Mouse (Mus musculus): ENCODE measurements at regions not wholly inside any gene's neighbourhood (a gene's known extent, or its start where the extent isn't known, plus 50 kb on each side); places are given as distances from the start of the nearest gene placed in this dataset.

DNA sequence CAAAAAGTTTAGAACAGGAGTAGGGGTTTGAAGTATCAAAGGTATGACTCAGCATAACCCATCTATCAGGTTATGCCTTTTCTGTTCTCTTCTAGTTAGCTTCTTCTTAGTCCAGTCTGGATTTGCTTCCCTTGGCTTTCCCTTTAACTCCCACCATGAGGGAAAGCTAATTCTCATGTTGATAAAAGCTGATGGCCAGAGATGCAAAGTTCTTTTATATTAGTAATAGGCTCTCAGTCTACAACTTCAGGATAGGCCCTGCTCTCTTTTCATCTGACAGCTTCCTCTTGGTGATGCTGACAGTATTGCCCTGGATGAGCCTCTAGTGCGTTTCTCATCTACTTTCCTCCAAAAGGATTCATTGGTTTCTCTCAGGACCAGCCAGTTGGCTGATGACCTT lies 161.7 kb upstream of the Klf12 start:
- DNase-seq: no peak

DNA sequence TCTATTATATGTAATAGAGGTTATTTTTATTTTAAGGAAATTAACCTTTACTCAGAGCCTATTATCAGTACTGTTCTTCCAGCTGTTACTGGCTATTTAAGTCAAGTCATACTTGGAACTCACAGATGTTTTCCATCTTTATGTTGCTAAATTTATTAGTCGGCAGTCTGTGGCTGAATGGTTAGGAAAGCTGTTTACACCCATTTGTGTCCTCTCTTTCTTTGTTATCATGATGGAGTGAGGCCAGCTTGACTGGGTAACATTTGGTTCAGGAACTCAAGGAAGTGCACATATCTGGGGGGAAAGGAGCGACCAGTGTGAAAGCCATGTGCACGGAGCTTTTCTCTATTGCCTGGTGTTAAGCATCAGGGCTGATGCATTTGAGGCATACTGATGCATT lies 160.4 kb upstream of the Klf12 start:
- no peak for DNase-seq

DNA sequence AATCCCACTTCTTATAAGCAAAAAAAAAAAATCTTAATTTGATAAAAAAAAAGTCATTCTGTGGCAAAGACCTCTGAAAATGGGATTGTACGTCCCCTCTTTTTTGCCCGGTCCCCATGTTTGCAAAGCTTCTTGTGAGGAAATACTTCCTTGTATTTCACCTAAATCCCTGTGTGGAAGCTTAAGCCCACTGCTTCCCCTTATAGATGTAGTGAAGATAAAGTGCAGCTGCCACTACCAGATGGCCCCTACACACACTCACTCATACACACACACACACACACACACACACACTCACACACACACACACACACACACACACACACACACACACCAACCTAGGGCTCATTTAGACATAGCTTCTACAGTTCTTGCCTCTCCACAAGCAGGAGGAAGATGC lies 159.6 kb upstream of the Klf12 start:
- no peak for DNase-seq

GRCm38 (mm10) chr14:100437552-100437951 lies 153.1 kb upstream of the Klf12 start:
- no peak for DNase-seq

DNA sequence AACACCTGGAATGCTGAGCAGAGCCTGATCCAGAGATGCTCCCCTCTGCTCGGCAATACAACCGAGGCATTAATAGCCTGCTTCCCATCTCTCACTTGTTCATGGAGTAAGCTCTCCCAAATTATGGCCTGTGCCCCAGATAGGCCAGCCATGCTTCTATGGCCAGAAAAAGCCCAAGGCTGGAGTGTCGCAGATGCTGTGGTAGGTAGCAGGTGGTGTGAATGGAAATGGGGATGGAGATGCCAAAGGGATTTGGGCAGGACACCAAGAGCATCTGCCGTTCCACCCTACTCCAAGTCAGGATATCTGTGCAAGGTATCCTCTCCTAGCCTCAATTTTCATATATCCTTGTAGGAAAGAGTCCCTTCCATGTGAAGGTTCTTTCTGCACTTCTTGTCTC lies 145.2 kb upstream of the Klf12 start:
- no peak for DNase-seq

GRCm38 (mm10) chr14:100426399-100426798 lies 141.9 kb upstream of the Klf12 start:
- no peak for DNase-seq

GRCm38 (mm10) chr14:100423790-100424189 lies 139.3 kb upstream of the Klf12 start:
- DNase-seq: no peak

- DNase-seq: no peak
These were observed 137.2 kb upstream of the Klf12 start for GRCm38 (mm10) chr14:100421666-100422065.

DNA sequence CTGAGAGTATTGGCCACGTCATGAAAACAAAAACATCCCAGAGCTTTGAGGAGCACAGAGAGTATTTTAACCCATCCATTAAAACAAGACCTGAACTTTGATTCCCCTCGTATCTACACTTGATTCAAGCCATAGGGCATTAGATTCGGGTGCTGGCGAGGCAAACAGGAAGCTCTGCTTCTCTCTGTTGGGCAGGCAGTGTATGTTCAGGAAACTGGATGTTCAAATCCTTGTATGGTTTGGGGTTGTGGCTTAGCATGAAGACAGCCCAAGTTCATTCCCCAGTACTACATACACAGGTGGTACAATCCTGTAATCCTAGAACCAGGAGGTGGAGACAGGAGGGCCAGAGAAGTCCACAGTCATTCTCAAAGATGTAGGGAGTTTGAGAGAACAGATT lies 130.6 kb upstream of the Klf12 start:
- no peak for DNase-seq

- DNase-seq: no peak
These were observed 127.7 kb upstream of the Klf12 start for GRCm38 (mm10) chr14:100412211-100412610.

DNA sequence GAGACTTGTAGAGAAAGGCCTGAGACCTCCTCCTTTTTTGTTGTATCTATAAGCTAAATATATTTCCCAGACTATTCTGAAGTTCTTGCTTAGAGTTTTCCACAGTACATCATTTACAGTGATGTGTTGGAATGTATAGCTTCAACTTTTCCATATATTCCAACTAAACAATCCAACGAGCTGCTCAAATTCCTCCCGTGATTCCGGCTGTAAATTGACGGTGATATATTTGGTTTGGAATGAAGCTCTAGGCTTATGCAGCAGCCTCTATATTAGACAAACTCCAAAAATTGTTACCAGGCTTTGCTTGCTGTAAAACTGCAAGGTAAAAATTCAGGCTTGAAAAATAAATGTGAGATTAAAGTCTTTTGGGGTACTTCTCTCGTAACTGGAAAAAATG lies 112.7 kb upstream of the Klf12 start:
- no peak for DNase-seq

DNA sequence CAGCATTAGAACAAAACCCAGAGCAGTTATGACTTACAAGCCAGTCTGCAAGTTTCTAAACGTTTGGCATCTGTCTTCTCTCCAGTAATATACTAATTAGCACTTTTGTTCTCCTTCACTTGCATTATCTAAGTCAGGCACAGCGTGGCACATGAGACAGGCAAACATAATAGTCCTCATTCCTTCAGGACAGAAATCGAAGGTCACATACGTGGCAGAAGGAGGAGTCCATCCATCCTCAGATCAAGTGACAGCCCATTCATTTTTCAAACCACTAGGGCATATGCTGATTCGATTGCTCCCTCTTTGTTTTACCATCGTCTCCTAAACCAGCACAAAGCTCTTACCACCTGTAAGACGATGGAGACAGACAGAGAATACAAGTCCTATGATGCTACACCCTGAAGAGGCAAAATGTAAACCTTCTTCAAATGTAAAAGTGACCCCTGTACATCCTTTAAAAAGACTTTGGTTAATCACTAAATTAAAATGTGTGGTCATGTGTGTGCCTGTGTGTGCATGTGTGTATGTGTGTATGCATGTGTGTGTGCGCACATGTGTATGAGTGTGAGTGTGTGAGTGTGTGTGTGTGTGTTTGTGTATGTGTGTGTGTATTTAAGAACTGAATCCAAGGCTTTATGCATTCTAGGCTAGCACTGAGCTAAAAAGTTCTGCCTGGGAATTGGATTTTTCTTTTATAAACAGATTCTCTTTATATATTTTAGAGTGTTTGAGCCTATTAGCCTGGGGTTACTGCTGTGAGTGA lies 90.9 kb upstream of the Klf12 start:
- no peak for DNase-seq

DNA sequence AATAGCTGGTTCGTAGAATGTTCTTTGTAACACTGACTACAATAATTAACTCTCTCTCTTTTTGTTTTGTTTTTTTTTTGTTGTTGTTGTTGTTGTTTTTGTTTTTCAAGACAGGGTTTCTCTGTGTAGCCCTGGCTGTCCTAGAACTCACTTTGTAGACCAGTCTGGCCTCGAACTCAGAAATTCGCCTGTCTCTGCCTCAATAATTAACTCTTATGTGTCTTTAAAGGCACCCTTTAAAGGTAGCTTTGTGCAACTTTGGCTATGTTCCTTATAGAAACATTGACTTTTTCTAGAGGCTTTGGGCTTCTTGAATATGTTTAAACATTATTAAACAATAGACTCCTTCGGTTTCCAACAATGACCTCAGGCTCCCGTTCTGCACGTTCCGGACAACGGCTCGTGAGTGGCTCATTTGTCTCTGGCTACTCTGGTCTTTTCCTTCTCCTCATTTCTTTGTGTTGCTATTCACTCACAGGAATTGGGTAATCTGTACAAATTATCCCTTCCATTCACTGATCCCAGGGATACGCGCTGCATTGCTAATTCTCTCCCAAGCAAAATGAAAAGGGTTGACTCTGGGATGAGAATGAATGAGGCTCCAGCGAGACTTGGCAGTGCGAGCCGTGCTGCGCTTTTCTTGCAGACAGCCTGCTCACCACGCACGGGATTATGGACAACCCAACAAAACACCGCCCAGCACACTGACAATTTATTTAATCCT lies 90.2 kb upstream of the Klf12 start:
- no peak for DNase-seq

DNA sequence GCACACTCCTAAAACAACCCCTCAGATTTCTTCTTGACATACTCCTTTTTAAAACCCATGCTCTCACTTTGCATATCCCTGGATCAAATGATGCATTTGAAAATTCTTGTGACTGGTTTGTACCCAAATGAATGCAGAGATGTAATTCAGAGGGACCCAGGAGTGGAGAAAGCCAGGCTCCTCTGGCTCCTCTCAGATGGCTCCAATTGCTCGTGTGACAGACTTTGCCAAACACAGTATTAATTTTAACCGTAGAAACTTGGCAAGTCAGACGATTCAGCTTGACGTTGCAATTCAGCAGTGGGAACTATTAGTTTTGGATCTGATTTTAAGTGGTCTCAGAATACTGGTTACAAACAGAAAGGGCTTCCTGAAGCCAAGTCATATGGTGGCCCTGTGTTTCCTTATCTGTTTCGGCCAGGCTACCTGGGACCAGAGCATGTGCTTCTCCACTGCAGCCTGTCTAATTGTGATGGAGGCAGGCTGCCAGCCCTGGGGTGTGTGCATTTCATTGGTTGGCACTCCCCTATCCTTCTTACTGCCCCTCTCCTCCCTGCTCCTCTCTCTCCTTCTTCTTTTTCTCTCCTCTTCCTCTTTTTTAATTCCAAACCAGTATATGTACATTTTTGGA lies 81.9 kb upstream of the Klf12 start:
- no peak for DNase-seq

GRCm38 (mm10) chr14:100362786-100363185 lies 78.3 kb upstream of the Klf12 start:
- peak; percentile 14 for DNase-seq

- no peak for DNase-seq
These were observed 77.0 kb upstream of the Klf12 start for GRCm38 (mm10) chr14:100361346-100362029.

DNA sequence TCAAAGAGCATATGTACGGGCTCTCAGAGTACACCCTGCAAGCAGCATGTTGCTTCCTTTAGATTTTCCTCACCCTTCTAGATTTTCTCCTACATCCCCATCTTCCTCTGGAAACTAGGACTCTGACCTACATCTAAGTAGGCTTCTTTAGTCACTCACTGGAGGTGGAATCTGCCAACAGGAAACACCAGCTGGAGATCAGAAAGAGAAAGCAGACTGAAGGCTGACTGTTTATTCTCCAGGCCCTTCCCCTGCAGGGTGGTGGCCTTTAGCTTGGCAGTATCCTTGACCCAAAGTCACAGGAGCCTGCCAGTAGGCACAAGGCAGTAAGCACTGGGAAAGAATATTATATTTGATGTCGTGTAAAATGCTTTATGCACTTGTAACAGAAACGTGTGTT lies 75.4 kb upstream of the Klf12 start:
- DNase-seq: no peak

GRCm38 (mm10) chr14:100357131-100357530 lies 72.7 kb upstream of the Klf12 start:
- DNase-seq: no peak

- DNase-seq: no peak
These were observed 69.0 kb upstream of the Klf12 start for GRCm38 (mm10) chr14:100353508-100353907.

DNA sequence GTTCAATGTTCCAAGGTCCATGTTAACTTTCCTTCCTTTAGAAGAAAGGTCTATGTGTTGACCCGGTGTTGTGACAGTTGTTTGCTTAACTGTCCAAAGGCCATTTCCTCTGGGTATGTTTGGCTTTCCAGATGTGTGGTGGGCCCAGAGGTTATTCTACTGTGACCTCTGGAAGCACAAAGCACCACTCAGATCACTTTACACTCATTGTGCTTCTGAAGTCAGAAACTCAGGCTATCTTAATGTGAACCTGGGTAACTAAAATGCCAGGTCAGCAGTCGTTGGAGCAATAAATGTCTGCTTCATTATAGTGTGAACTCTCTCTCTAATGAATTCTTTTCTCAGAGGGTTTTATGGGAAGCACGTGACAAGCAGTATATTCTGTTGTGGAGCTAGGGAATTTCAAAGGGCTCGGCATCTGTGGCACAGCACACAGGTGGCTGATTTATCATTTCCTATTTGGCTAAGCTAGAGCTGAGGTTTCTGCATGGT lies 68.5 kb upstream of the Klf12 start:
- DNase-seq: no peak

- DNase-seq: no peak
These were observed 66.5 kb upstream of the Klf12 start for GRCm38 (mm10) chr14:100351004-100351403.

GRCm38 (mm10) chr14:100350021-100350790 lies 65.7 kb upstream of the Klf12 start:
- DNase-seq: no peak

All from kidney, postnatal 10 days (tissue).